Mouse (Mus musculus): ENCODE data around the gene Tmem164.

- TF ChIP-seq CTCF (IDR thresholded peaks at IDR 0.05; ENCODE audit: low read depth, low read length), result no peak
- no peak for TF ChIP-seq GATA1 (IDR thresholded peaks at IDR 0.05; ENCODE audit: borderline replicate concordance, low read length)
- TF ChIP-seq TAL1 (conservative IDR thresholded peaks at IDR 0.05; ENCODE audit: low read depth, low read length), result no peak
- no peak for TF ChIP-seq GATA2 (IDR thresholded peaks at IDR 0.05; ENCODE audit: borderline replicate concordance, low read depth, low read length)
Observed at GRCm38 (mm10) chrX:142680391-142681055, 683 bp upstream of the Tmem164 start.

Data from G1E (cell line).